ENCODE assay signal across 24 mouse cellular contexts in the genomic region with DNA sequence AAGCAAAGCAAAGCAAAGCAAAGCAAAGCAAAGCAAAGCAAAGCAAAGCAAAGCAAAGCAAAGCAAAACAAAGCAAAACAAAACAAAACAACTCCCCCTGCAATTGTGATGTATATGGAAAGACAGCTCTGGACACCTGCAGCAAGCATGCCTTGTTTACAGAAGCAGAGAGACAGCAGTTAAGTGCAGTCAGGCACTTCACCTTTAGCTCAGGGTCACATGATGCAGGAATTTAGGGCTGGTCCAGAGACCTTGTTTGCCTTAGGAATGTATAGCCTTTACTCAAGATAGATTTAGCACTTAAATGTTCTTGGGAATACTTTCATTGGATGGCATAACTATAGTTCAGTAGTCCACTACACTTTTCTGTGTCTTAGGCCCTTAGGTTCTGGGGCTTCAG. TPM values are rescaled to one million over a fixed set of nuclear protein-coding genes. Genes with fewer than 3 reads are reported as not detected.
DNase-seq lines count a peak whose midpoint lies in the region; ATAC-seq and TF ChIP-seq lines count a peak whose summit lies in the region.
"Had no signal": no experiment of that assay in that cellular context is flagged by ENCODE, and none has a peak within 500 bp of the region (broad histone marks: within the 10 kb centered on the region; RNA-seq: fewer than 3 reads in every experiment).

No protein-coding gene starts in this region.

- no peaks in the 10 kb centered on the region for H3K27me3 ChIP-seq in kidney, embryonic 16.5 days (ENCODE audit: insufficient read depth, low read length)
- no peaks in the 10 kb centered on the region for H3K27me3 ChIP-seq in kidney, embryonic 14.5 days (ENCODE audit: control insufficient read depth, insufficient read depth, low read length)
- H3K27me3 ChIP-seq in myocyte (ENCODE audit: control insufficient read depth, insufficient read depth, insufficient read length): no peaks in the 10 kb centered on the region
- H3K27me3 ChIP-seq: embryonic facial prominence, embryonic 12.5 days; forebrain, embryonic 15.5 days; heart, embryonic 13.5 days; hindbrain, embryonic 12.5 days had no signal

- H3K9me3 ChIP-seq in kidney, embryonic 16.5 days (ENCODE audit: low read length): no peaks in the 10 kb centered on the region
- no peaks in the 10 kb centered on the region for H3K9me3 ChIP-seq in kidney, embryonic 14.5 days (ENCODE audit: control insufficient read depth, low read length)
- H3K9me3 ChIP-seq: embryonic facial prominence, embryonic 12.5 days; forebrain, embryonic 15.5 days; hindbrain, embryonic 12.5 days had no signal

- H3K36me3 ChIP-seq in kidney, embryonic 16.5 days (ENCODE audit: insufficient read depth, low read length): no peaks in the 10 kb centered on the region
- H3K36me3 ChIP-seq in kidney, embryonic 14.5 days (ENCODE audit: control insufficient read depth, insufficient read depth, low read length): no peaks in the 10 kb centered on the region
- no peaks in the 10 kb centered on the region for H3K36me3 ChIP-seq in myocyte (ENCODE audit: control insufficient read depth, insufficient read depth)
- H3K36me3 ChIP-seq: embryonic facial prominence, embryonic 12.5 days; forebrain, embryonic 15.5 days; heart, embryonic 13.5 days; hindbrain, embryonic 12.5 days had no signal

- no peak overlapping the region for H3ac ChIP-seq in myocyte (ENCODE audit: control insufficient read depth, insufficient read length)

- H3K4me3 ChIP-seq in kidney, embryonic 16.5 days (ENCODE audit: low read length): no peak overlapping the region
- no peak overlapping the region for H3K4me3 ChIP-seq in kidney, embryonic 14.5 days (ENCODE audit: low read length)
- no peak overlapping the region for H3K4me3 ChIP-seq in myocyte
- H3K4me3 ChIP-seq: embryonic facial prominence, embryonic 12.5 days; forebrain, embryonic 15.5 days; heart, embryonic 13.5 days; hindbrain, embryonic 12.5 days had no signal

- no peaks in the 10 kb centered on the region for H3K79me2 ChIP-seq in myocyte (ENCODE audit: control insufficient read depth, insufficient read depth)

- TF ChIP-seq POLR2A in myocyte (IDR thresholded peaks at IDR 0.05; ENCODE audit: insufficient read length, low read depth): no peak

- H3K9ac ChIP-seq in kidney, embryonic 16.5 days (replicated peaks; ENCODE audit: low read length): no peak overlapping the region
- no peak overlapping the region for H3K9ac ChIP-seq in kidney, embryonic 14.5 days (ENCODE audit: low read depth, low read length)
- H3K9ac ChIP-seq: embryonic facial prominence, embryonic 12.5 days; forebrain, embryonic 15.5 days; heart, embryonic 13.5 days; hindbrain, embryonic 12.5 days had no signal

- peak; percentile 69; the same call in 1 of the 2 replicates for ATAC-seq in kidney, embryonic 16.5 days (ENCODE audit: low FRiP score, low TSS enrichment)
- no peak for ATAC-seq in kidney, embryonic 14.5 days (ENCODE audit: low FRiP score, low TSS enrichment)
- ATAC-seq: CD4-positive, CD25-positive, alpha-beta regulatory T cell, adult 4 months; forebrain, embryonic 15.5 days; hindbrain, embryonic 16.5 days; inflammation-experienced regulatory T-cells, adult 6 months had no signal

- H3K4me1 ChIP-seq in kidney, embryonic 16.5 days (ENCODE audit: insufficient read depth, low read length): no peaks in the 10 kb centered on the region
- no peaks in the 10 kb centered on the region for H3K4me1 ChIP-seq in kidney, embryonic 14.5 days (ENCODE audit: control insufficient read depth, insufficient read depth, low read length)
- H3K4me1 ChIP-seq: embryonic facial prominence, embryonic 12.5 days; forebrain, embryonic 15.5 days; heart, embryonic 13.5 days; hindbrain, embryonic 12.5 days had no signal

- H3K27ac ChIP-seq in kidney, embryonic 16.5 days (ENCODE audit: low read length): no peak overlapping the region
- H3K27ac ChIP-seq in kidney, embryonic 14.5 days (ENCODE audit: low read depth, low read length): no peak overlapping the region
- H3K27ac ChIP-seq: embryonic facial prominence, embryonic 12.5 days; forebrain, embryonic 15.5 days; heart, embryonic 13.5 days; hindbrain, embryonic 12.5 days had no signal

- intact Hi-C loops in left cerebral cortex, postnatal 25 days (cut with DNase I): no loop called here

- peak; percentile 96 for DNase-seq in R1 (ENCODE audit: low read depth, low spot score)
- DNase-seq in B cell, adult 2 months: no peak
- DNase-seq in left cerebral cortex, postnatal 25 days (ENCODE audit: low spot score in 2 of 2): no peak
- no peak for DNase-seq in right cerebral cortex, postnatal 25 days
- DNase-seq: adrenal gland, adult 2 months; adrenal gland, postnatal 25 days; cerebellum, adult 18-20 months; cerebellum, adult 9-11 months; embryo, embryonic 11 days; gastrocnemius, postnatal 36 days; heart, adult 11 months; heart, postnatal 36 days had no signal

- no peak overlapping the region for H3K4me2 ChIP-seq in kidney, embryonic 16.5 days (replicated peaks; ENCODE audit: low read depth, low read length)
- no peak overlapping the region for H3K4me2 ChIP-seq in kidney, embryonic 14.5 days (replicated peaks; ENCODE audit: low read depth, low read length)
- no peak overlapping the region for H3K4me2 ChIP-seq in myocyte (ENCODE audit: low read depth)
- H3K4me2 ChIP-seq: embryonic facial prominence, embryonic 12.5 days; forebrain, embryonic 15.5 days; heart, embryonic 13.5 days; hindbrain, embryonic 12.5 days had no signal

TF ChIP-seq in myocyte, 11 proteins besides CTCF, POLR2A, EP300 and RAD21:
- TF ChIP-seq USF1 (IDR thresholded peaks at IDR 0.05; ENCODE audit: low read depth): peak; percentile 56
- TF ChIP-seq POLR2AphosphoS2 (IDR thresholded peaks at IDR 0.05; ENCODE audit: insufficient read length, low read depth): no peak

RNA-seq across cellular contexts. Expression of a gene that starts 32.1 kb away (rescaled TPM):
- not detected in 2 replicates for polyA plus RNA-seq in kidney, embryonic 16.5 days (2015; fragmentation: Nextera tagmentation; extraction: Ambion mirVana)
- polyA plus RNA-seq in kidney, embryonic 14.5 days (2014; fragmentation: Nextera tagmentation; extraction: Ambion mirVana): not detected in 2 replicates
- polyA plus RNA-seq in myocyte (2012; fragmentation: generic; extraction: Trizol): 0.01 TPM
- total RNA-seq in left cerebral cortex, postnatal 25 days (2021): under 1 TPM in 1 of 2 experiments, not detected in 1; 0.18 TPM
- total RNA-seq: adrenal gland, adult 2 months; adrenal gland, postnatal 25 days; gastrocnemius, adult 8-10 months had no signal
- polyA plus RNA-seq: adrenal gland, adult 2 months; embryonic facial prominence, embryonic 12.5 days; heart, postnatal 0 days; hindbrain, embryonic 12.5 days; hindbrain, embryonic 16.5 days had no signal
